Comparison of ENCODE assay signal across 24 mouse cellular contexts in the genomic region with DNA sequence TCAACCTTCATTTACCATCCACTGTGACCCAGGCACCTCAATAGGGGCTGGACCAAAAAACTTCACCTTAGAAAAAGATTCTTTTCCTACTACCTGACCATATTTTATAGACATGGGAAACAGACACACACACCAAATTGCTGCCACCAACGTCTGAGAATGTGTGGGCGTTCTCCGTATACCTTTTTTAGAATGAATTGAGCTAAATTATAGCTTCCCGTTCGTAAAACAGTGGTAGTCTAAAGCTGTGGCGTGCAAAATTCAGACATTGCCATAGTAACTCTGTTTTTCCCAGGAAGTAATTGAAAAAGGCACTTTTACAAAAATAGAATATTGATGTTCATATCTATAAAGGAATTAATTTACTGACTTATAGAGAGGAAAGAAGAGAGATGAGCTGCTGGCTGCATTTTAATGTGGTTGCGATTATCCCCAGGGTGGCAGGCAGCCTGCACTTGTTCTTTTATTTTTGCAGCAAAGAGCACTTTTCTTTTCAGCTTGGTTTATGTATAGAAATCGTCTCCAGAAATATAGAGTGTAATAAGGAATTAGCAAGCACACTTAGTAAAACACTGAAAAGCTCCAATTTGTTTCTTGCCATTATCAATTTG.
DNase-seq lines count a peak whose midpoint lies in the region; ATAC-seq and TF ChIP-seq lines count a peak whose summit lies in the region.
"Had no signal": no experiment of that assay in that cellular context is flagged by ENCODE, and none has a peak within 500 bp of the region (broad histone marks: within the 10 kb centered on the region; RNA-seq: fewer than 3 reads in every experiment).

No protein-coding gene starts in this region.

- WGBS in hindbrain, embryonic 15.5 days = 63% methylated on average over 8 of the region's 8 CpGs
- WGBS in hindbrain, embryonic 11.5 days = 85% methylated on average over 8 of the region's 8 CpGs
- WGBS in forebrain, embryonic 16.5 days = 58% methylated on average over 8 of the region's 8 CpGs
- WGBS in olfactory bulb, adult 2 months = 22% methylated on average over 8 of the region's 8 CpGs
- 83% methylated on average over 8 of the region's 8 CpGs for WGBS in heart, adult 2 months

- no peaks in the 10 kb centered on the region for H3K79me2 ChIP-seq in heart, adult 2 months (replicated peaks; ENCODE audit: control insufficient read depth, insufficient read depth, low read length)

- no peak for TF ChIP-seq EP300 in heart, adult 2 months (IDR thresholded peaks at IDR 0.05; ENCODE audit: insufficient read depth, low read depth, low read length)

- H3K36me3 ChIP-seq in hindbrain, embryonic 15.5 days = no peaks in the 10 kb centered on the region
- no peaks in the 10 kb centered on the region for H3K36me3 ChIP-seq in hindbrain, embryonic 11.5 days (ENCODE audit: control insufficient read depth, insufficient read depth, low read length)
- no peaks in the 10 kb centered on the region for H3K36me3 ChIP-seq in forebrain, embryonic 16.5 days (ENCODE audit: control insufficient read depth, insufficient read depth)
- no peaks in the 10 kb centered on the region for H3K36me3 ChIP-seq in heart, adult 2 months (ENCODE audit: control insufficient read depth, insufficient read depth, low read length)
- H3K36me3 ChIP-seq: heart, embryonic 10.5 days; limb, embryonic 15.5 days; neural tube, embryonic 12.5 days; stomach, embryonic 15.5 days had no signal

- 0 out of 2 replicates have a peak overlapping the region, but pooled peaks have one; percentile 11 for H3K27ac ChIP-seq in hindbrain, embryonic 15.5 days (replicated peaks)
- H3K27ac ChIP-seq in hindbrain, embryonic 11.5 days (ENCODE audit: low read depth, low read length) = no peak overlapping the region
- peak overlapping the region; percentile 81 for H3K27ac ChIP-seq in forebrain, embryonic 16.5 days (ENCODE audit: low read length)
- H3K27ac ChIP-seq in olfactory bulb, adult 2 months (ENCODE audit: insufficient read depth, low read depth, low read length) = peak overlapping the region; percentile 97
- H3K27ac ChIP-seq in heart, adult 2 months = no peak overlapping the region
- H3K27ac ChIP-seq: heart, embryonic 10.5 days; hindbrain, postnatal 0 days; limb, embryonic 15.5 days; liver, embryonic 14.5 days; neural tube, embryonic 12.5 days; stomach, embryonic 15.5 days had no signal

- intact Hi-C loops in heart, adult 2 months (cut with DNase I) = no loop called here

- no peaks in the 10 kb centered on the region for H3K27me3 ChIP-seq in hindbrain, embryonic 15.5 days
- H3K27me3 ChIP-seq in hindbrain, embryonic 11.5 days (ENCODE audit: control insufficient read depth, insufficient read depth, low read length) = no peaks in the 10 kb centered on the region
- no peaks in the 10 kb centered on the region for H3K27me3 ChIP-seq in forebrain, embryonic 16.5 days (replicated peaks; ENCODE audit: control insufficient read depth, insufficient read depth, low read length)
- H3K27me3 ChIP-seq in heart, adult 2 months (ENCODE audit: control insufficient read depth, insufficient read depth, low read length) = no peaks in the 10 kb centered on the region; the same call in 1 of the 2 replicates
- H3K27me3 ChIP-seq: limb, embryonic 15.5 days; neural tube, embryonic 12.5 days; stomach, embryonic 15.5 days had no signal

- no peak for TF ChIP-seq CTCF in brain, embryonic 14.5 days (IDR thresholded peaks at IDR 0.05; ENCODE audit: borderline replicate concordance, extremely low read depth, insufficient read depth, insufficient read length)
- no peak for TF ChIP-seq CTCF in olfactory bulb, adult 2 months (IDR thresholded peaks at IDR 0.05; ENCODE audit: insufficient read depth, low read depth, low read length)
- TF ChIP-seq CTCF in heart, adult 2 months (IDR thresholded peaks at IDR 0.05) = no peak

- no peak overlapping the region for H3K4me3 ChIP-seq in hindbrain, embryonic 15.5 days
- H3K4me3 ChIP-seq in hindbrain, embryonic 11.5 days (ENCODE audit: low read depth, low read length) = no peak overlapping the region
- no peak overlapping the region for H3K4me3 ChIP-seq in forebrain, embryonic 16.5 days (replicated peaks; ENCODE audit: low read length)
- no peak overlapping the region for H3K4me3 ChIP-seq in olfactory bulb, adult 2 months (ENCODE audit: insufficient read depth, low read depth, low read length)
- H3K4me3 ChIP-seq in heart, adult 2 months = no peak overlapping the region
- H3K4me3 ChIP-seq: heart, embryonic 10.5 days; left cerebral cortex, adult 2 months; limb, embryonic 15.5 days; neural tube, embryonic 12.5 days; stomach, embryonic 15.5 days had no signal

- no peak overlapping the region for H3K4me2 ChIP-seq in hindbrain, embryonic 15.5 days
- H3K4me2 ChIP-seq in hindbrain, embryonic 11.5 days (replicated peaks; ENCODE audit: low read depth, low read length) = no peak overlapping the region
- no peak overlapping the region for H3K4me2 ChIP-seq in forebrain, embryonic 16.5 days (ENCODE audit: low read length)
- H3K4me2 ChIP-seq: limb, embryonic 15.5 days; lung, embryonic 14.5 days; neural tube, embryonic 12.5 days; stomach, embryonic 15.5 days had no signal

- H3K9ac ChIP-seq in hindbrain, embryonic 15.5 days = no peak overlapping the region
- H3K9ac ChIP-seq in hindbrain, embryonic 11.5 days (ENCODE audit: low read depth, low read length) = no peak overlapping the region
- no peak overlapping the region for H3K9ac ChIP-seq in forebrain, embryonic 16.5 days (replicated peaks; ENCODE audit: low read depth, low read length)
- H3K9ac ChIP-seq in heart, adult 2 months (ENCODE audit: low read depth, low read length) = no peak overlapping the region
- H3K9ac ChIP-seq: limb, embryonic 15.5 days; liver, embryonic 14.5 days; lung, embryonic 14.5 days; neural tube, embryonic 12.5 days; stomach, embryonic 15.5 days had no signal

- no peak for ATAC-seq in hindbrain, embryonic 15.5 days (ENCODE audit: low FRiP score, low read depth)
- no peak for ATAC-seq in hindbrain, embryonic 11.5 days (ENCODE audit: low FRiP score)
- peak; percentile 45; the same call in 1 of the 2 replicates for ATAC-seq in forebrain, embryonic 16.5 days
- ATAC-seq: CD4-positive, CD25-positive, alpha-beta regulatory T cell, adult 4 months; hindbrain, postnatal 0 days; intestine, embryonic 16.5 days had no signal

- H3K4me1 ChIP-seq in hindbrain, embryonic 15.5 days (replicated peaks) = peaks cover 13% of the 10 kb centered on the region
- no peaks in the 10 kb centered on the region for H3K4me1 ChIP-seq in hindbrain, embryonic 11.5 days (replicated peaks; ENCODE audit: control insufficient read depth, insufficient read depth, low read length)
- peaks cover 14% of the 10 kb centered on the region for H3K4me1 ChIP-seq in forebrain, embryonic 16.5 days (replicated peaks; ENCODE audit: control insufficient read depth, insufficient read depth, low read length)
- H3K4me1 ChIP-seq in olfactory bulb, adult 2 months (ENCODE audit: control insufficient read depth, insufficient read depth, low read length) = peaks cover 24% of the 10 kb centered on the region
- no peaks in the 10 kb centered on the region for H3K4me1 ChIP-seq in heart, adult 2 months (ENCODE audit: control insufficient read depth, insufficient read depth, low read length)
- H3K4me1 ChIP-seq: heart, embryonic 10.5 days; limb, embryonic 15.5 days; neural tube, embryonic 12.5 days; stomach, embryonic 15.5 days had no signal

- no peaks in the 10 kb centered on the region for H3K9me3 ChIP-seq in hindbrain, embryonic 15.5 days
- H3K9me3 ChIP-seq in hindbrain, embryonic 11.5 days (ENCODE audit: control insufficient read depth, low read length) = no peaks in the 10 kb centered on the region
- H3K9me3 ChIP-seq in forebrain, embryonic 16.5 days (ENCODE audit: control insufficient read depth, low read length) = no peaks in the 10 kb centered on the region
- H3K9me3 ChIP-seq: heart, embryonic 10.5 days; limb, embryonic 15.5 days; neural tube, embryonic 12.5 days; stomach, embryonic 15.5 days had no signal

- TF ChIP-seq POLR2A in brain, embryonic 14.5 days (IDR thresholded peaks at IDR 0.05; ENCODE audit: borderline replicate concordance, extremely low read depth, insufficient read depth, insufficient read length, poor library complexity, severe bottlenecking) = no peak
- no peak for TF ChIP-seq POLR2A in olfactory bulb, adult 2 months (IDR thresholded peaks at IDR 0.05; ENCODE audit: insufficient read depth, low read depth, low read length)
- no peak for TF ChIP-seq POLR2A in heart, adult 2 months (IDR thresholded peaks at IDR 0.05; ENCODE audit: insufficient read depth, low read depth, low read length)

- no peak for DNase-seq in hindbrain, embryonic 11.5 days (ENCODE audit: low spot score)
- DNase-seq in brain, embryonic 14.5 days (ENCODE audit: low read depth) = peak; percentile 74
- no peak for DNase-seq in kidney, postnatal 4 days
- no peak for DNase-seq in heart, adult 2 months
- DNase-seq: adrenal gland, postnatal 14 days; cerebellum, postnatal 10 days; kidney, postnatal 36 days; lung, embryonic 14.5 days; right cerebral cortex, adult 18-20 months; right cerebral cortex, postnatal 4 days; thymus, adult 18-20 months; thymus, postnatal 36 days had no signal

Comparison
In these comparisons a context has a peak if more than half of its experiments do, and no peak if none do; other contexts are left out.
1. H3K27ac ChIP-seq: peak in hindbrain, embryonic 15.5 days (single experiment), forebrain, embryonic 16.5 days (single experiment) and olfactory bulb, adult 2 months (single experiment); none in hindbrain, embryonic 11.5 days (single experiment) and heart, adult 2 months (single experiment).